Comparison of ENCODE assay signal across 9 mouse cellular contexts in the genomic region with DNA sequence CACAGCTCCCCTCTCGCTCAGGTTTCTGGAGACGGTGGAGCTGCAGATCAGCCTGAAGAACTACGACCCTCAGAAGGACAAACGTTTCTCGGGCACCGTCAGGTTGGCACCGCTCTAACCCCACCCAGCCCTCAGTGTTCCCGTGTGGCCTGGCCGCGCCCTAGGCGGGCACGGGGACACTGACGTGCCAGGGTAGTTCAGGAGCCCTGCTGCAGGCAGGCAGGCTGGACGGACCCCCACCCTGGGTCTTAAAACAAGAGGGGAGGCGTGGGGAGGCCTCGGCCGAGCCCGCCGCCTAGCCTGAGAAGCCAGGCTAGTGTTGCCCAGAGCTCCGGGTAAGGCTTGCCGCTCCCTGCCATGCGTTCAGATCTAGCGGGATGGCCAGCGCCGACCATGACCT. TPM values are rescaled to one million over a fixed set of nuclear protein-coding genes. Genes with fewer than 3 reads are reported as not detected.
DNase-seq lines count a peak whose midpoint lies in the region; ATAC-seq and TF ChIP-seq lines count a peak whose summit lies in the region.
"Had no signal": no experiment of that assay in that cellular context is flagged by ENCODE, and none has a peak within 500 bp of the region (broad histone marks: within the 10 kb centered on the region; RNA-seq: fewer than 3 reads in every experiment).

No protein-coding gene starts in this region.

- WGBS in hindbrain, embryonic 14.5 days, result under 1% methylated on average over 25 of the region's 25 CpGs

- H3K4me3 ChIP-seq in bone marrow macrophage, adult 2 months (ENCODE audit: insufficient read depth, low read length), result peak overlapping the region; percentile 94
- peak overlapping the region; percentile 89 for H3K4me3 ChIP-seq in hindbrain, embryonic 14.5 days (replicated peaks; ENCODE audit: low read length)

- H3K4me1 ChIP-seq in bone marrow macrophage, adult 2 months (ENCODE audit: control insufficient read depth, insufficient read depth, low read length), result peaks cover 15% of the 10 kb centered on the region
- peaks cover 24% of the 10 kb centered on the region for H3K4me1 ChIP-seq in hindbrain, embryonic 14.5 days (replicated peaks; ENCODE audit: control insufficient read depth, insufficient read depth, low read length)

- TF ChIP-seq POLR2A in bone marrow macrophage, adult 2 months (IDR thresholded peaks at IDR 0.05; ENCODE audit: borderline replicate concordance, low read depth, low read length), result no peak

- no peaks in the 10 kb centered on the region for H3K9me3 ChIP-seq in hindbrain, embryonic 14.5 days (ENCODE audit: control insufficient read depth, low read length)

- peak; percentile 16 for ATAC-seq in hindbrain, embryonic 14.5 days (ENCODE audit: low FRiP score)

- peak overlapping the region; percentile 99 for H3K27ac ChIP-seq in bone marrow macrophage, adult 2 months (ENCODE audit: insufficient read depth, low read depth, low read length)
- H3K27ac ChIP-seq in hindbrain, embryonic 14.5 days, result peak overlapping the region; percentile 96

- no peaks in the 10 kb centered on the region for H3K27me3 ChIP-seq in hindbrain, embryonic 14.5 days (ENCODE audit: control insufficient read depth, insufficient read depth, low read length)

- intact Hi-C loops in left cerebral cortex, postnatal 25 days (cut with DNase I), result loop anchor here (5.0 kb wide), 2 partner anchors 97 to 193 kb away; partner anchors contain the start of gene Ppard

- TF ChIP-seq CTCF in bone marrow macrophage, adult 2 months (IDR thresholded peaks at IDR 0.05; ENCODE audit: low read depth, low read length), result no peak

- peak overlapping the region; percentile 98 for H3K4me2 ChIP-seq in hindbrain, embryonic 14.5 days (replicated peaks)

- peak; percentile 51 for DNase-seq in kidney, adult 18-20 months
- DNase-seq in kidney, adult 8-10 months, result no peak
- no peak for DNase-seq in hindbrain, embryonic 14.5 days (ENCODE audit: low spot score)
- DNase-seq in lung, postnatal 36 days, result peak; percentile 34
- DNase-seq in left cerebral cortex, postnatal 25 days (ENCODE audit: low spot score in 2 of 2), result no peak
- no peak for DNase-seq in urinary bladder, adult 18-20 months (ENCODE audit: low spot score in 2 of 2)
- no peak for DNase-seq in urinary bladder, adult 2 months (ENCODE audit: low spot score)

- peak overlapping the region; percentile 99 for H3K9ac ChIP-seq in hindbrain, embryonic 14.5 days

- peaks cover 27% of the 10 kb centered on the region for H3K36me3 ChIP-seq in hindbrain, embryonic 14.5 days (replicated peaks; ENCODE audit: control insufficient read depth, insufficient read depth)

RNA-seq across cellular contexts. Expression of gene Rpl10a, which starts 0.7 kb away (rescaled TPM):
- 568 and 618 TPM in 2 replicates for polyA plus RNA-seq in bone marrow macrophage, adult 2 months (2012; ENCODE audit: insufficient read depth, insufficient read length, missing spikeins)
- 370 and 441 TPM in 2 replicates for polyA plus RNA-seq in hindbrain, embryonic 14.5 days (2014; fragmentation: Nextera tagmentation; extraction: Ambion mirVana)
- total RNA-seq in left cerebral cortex, postnatal 25 days (2021), result 100 to 1,000 TPM; 305 to 310 TPM
- polyA plus RNA-seq in urinary bladder, adult 2 months (2012; rRNA removed), result 1,892 and 2,281 TPM in 2 replicates

RNA-seq across cellular contexts. Expression of gene Fance, which starts 15.6 kb away (rescaled TPM):
- 24.2 and 32.1 TPM in 2 replicates for polyA plus RNA-seq in bone marrow macrophage, adult 2 months (2012; ENCODE audit: insufficient read depth, insufficient read length, missing spikeins)
- polyA plus RNA-seq in hindbrain, embryonic 14.5 days (2014; fragmentation: Nextera tagmentation; extraction: Ambion mirVana), result 22.0 and 22.6 TPM in 2 replicates
- 10 to 100 TPM; 24.0 to 25.7 TPM for total RNA-seq in left cerebral cortex, postnatal 25 days (2021)
- 11.6 and 18.0 TPM in 2 replicates for polyA plus RNA-seq in urinary bladder, adult 2 months (2012; rRNA removed)

RNA-seq across cellular contexts. Expression of gene Tead3, which starts 21.7 kb away (rescaled TPM):
- not detected in 2 replicates for polyA plus RNA-seq in bone marrow macrophage, adult 2 months (2012; ENCODE audit: insufficient read depth, insufficient read length, missing spikeins)
- 1.3 and 1.4 TPM in 2 replicates for polyA plus RNA-seq in hindbrain, embryonic 14.5 days (2014; fragmentation: Nextera tagmentation; extraction: Ambion mirVana)
- 1 to 10 TPM; 2.2 to 3.1 TPM for total RNA-seq in left cerebral cortex, postnatal 25 days (2021)
- polyA plus RNA-seq in urinary bladder, adult 2 months (2012; rRNA removed), result 41.6 and 64.2 TPM in 2 replicates

RNA-seq across cellular contexts. Expression of gene Tulp1, which starts 36.1 kb away (rescaled TPM):
- polyA plus RNA-seq in bone marrow macrophage, adult 2 months (2012; ENCODE audit: insufficient read depth, insufficient read length, missing spikeins), result not detected in 2 replicates
- polyA plus RNA-seq in hindbrain, embryonic 14.5 days (2014; fragmentation: Nextera tagmentation; extraction: Ambion mirVana), result 1.2 and 1.7 TPM in 2 replicates
- total RNA-seq in left cerebral cortex, postnatal 25 days (2021), result not detected
- 0.65 and 0.84 TPM in 2 replicates for polyA plus RNA-seq in urinary bladder, adult 2 months (2012; rRNA removed)
- total RNA-seq: adrenal gland, adult 18-20 months had no signal

Comparison
In these comparisons a context has a peak if more than half of its experiments do, and no peak if none do; other contexts are left out.
1. DNase-seq: peak in kidney, adult 18-20 months (single experiment) and lung, postnatal 36 days (single experiment); none in kidney, adult 8-10 months (0 of 2), hindbrain, embryonic 14.5 days (single experiment), left cerebral cortex, postnatal 25 days (0 of 2), urinary bladder, adult 18-20 months (0 of 2) and urinary bladder, adult 2 months (single experiment).
2. RNA of gene Tead3, which starts 21.7 kb away (polyA plus RNA-seq): 41.6 to 64.2 TPM in urinary bladder, adult 2 months; 1.3 to 1.4 TPM in hindbrain, embryonic 14.5 days and not detected in bone marrow macrophage, adult 2 months; every median in the first group is over 10 times any median in the second.